Mouse (Mus musculus): ENCODE measurements at regions not wholly inside any gene's neighbourhood (a gene's known extent, or its start where the extent isn't known, plus 50 kb on each side); places are given as distances from the start of the nearest gene placed in this dataset.
A peak's percentile ranks its signal among the peaks of the same experiment; 100 is the strongest.
"Not testable (repeated sequence)": the region's sequence is repeated elsewhere in the genome, so short reads cannot be mapped to it uniquely, and the experiment has no call there.

DNA sequence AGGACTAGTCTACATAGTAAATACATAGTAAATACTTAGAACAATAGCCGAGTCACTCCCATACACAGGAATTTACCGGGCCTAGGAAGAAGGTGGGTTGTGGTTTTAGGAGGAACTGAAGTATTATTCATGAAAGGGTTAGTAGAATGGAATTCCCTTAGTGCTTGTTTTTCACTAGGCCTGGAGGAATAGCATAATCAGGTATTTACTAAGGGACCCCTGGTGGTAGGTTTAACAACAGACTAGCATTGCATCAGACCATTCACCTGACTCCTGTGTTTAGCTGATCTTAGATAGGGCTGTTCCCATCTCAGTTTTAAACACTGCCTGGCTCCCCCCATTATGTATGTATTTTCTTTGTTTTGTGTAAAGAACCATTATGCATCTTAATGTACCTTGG is 339.0 kb downstream of the Dync2h1 start:
- not testable (repeated sequence) for DNase-seq (ENCODE audit: low spot score)

DNA sequence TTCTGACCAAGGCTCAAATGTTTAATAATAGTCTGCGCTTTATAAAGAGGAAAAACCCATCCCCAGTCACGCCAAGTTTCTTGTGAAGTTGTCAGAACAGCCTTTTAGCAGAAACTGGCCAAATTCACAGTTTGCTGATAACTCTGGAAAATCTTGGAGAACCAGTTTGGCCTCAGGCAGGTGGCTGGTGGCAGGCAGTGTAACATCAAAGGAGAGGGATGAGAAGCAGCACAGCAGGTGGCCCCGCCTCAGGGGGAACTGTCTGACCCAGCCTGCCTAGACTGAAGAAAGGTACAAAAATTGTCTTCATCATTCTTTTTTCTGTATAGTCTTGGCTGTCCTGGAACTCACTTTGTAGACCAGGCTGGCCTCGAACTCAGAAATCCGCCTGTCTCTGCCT is 349.3 kb downstream of the Dync2h1 start:
- not testable (repeated sequence) for DNase-seq (ENCODE audit: low spot score)

DNA sequence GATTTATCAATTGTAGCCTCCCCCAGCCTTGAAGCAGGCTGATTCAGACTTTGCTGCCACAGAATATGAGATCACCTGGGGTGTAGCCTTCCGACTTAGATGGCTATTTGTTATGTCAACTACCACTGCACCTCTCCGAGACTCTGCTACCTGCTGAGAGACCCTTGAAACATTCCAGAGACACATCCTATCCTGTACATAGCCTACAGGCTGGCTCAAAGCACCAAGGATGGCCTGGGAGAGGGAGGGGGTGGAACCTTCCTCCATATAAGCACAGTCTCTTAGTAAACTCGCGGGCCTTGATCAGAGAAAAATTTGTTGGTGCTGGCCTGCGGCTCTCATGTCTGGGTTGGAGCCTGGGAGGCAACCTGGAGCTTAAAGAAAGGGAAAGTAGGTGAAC is 349.8 kb downstream of the Dync2h1 start:
- DNase-seq (ENCODE audit: low spot score), result no peak

DNA sequence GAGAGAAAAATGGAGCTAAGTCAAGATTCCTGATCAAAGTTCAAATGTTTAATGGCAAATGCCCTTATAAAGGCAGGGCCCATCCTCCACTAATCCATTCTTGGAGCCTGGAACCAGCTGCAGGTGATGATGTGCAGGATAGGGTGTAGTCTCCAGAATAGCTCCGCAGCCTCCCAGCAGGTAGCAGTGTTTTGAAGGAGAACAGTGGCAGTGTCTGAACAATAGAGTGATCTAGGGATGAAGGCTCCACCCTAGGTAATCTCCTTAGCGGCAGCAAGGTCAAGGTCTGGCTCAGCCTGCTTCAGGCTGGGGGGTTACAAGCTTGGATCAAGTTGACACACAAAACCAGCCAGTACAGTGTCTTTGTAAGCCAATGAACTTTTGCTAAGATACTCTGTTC is 351.4 kb downstream of the Dync2h1 start:
- no peak for DNase-seq (ENCODE audit: low spot score)

DNA sequence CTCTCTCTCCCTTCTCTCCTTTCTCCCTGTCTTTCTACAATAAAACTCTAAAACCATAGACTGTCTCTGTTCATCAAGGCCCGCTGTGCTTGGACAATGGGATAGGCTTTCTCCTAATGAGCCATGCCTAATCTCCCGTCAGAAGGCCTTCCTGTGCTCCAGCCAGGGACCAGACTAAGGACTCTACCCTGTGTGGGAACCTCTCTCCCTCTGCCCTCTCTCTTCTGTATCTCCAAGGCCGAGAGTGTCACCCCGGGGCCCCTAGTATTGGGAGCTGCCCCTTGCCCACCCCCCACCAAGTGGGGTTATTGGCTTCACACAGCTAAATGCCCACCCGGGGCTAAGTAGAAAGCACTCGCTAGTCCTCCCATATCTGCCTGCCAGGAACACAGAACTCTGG is 352.6 kb downstream of the Dync2h1 start:
- not testable (repeated sequence) for DNase-seq (ENCODE audit: low spot score)

DNA sequence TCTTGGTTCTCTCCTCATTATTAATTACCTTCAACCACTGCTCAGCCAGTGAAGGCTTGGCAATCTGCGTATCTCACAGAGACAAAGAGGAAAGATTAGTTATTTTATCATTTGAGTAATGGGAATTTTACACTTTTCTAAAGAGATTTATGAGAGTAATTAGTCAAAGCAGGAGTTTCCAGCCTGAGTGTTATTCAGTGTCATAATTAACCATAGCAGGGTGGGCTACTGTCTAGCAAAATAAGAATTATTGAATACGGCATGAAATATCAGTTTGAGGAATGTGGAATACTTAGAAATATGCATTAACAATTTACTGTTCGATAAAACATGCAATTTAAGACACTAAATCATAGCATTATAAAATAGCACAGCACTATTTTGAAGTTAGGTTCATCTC is 357.7 kb downstream of the Dync2h1 start:
- no peak for DNase-seq (ENCODE audit: low spot score)

DNA sequence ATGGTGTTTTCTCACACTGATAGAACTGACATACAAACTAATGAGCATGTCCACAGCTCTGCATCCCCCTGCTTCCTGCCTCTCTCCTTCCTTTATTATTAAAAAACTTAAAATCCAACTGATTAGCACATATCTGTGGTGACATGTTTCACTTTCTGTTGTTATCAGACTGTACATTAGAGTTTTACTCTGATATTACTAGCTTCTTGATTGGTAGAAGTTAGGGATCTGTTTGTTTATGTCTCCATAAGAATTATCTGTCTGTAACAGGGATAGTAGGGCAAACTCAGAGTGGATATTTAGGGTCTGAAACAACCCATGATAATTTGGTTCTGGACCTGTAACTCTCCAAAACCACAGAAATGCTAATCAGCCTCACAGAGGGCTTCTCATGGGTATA is 358.6 kb downstream of the Dync2h1 start:
- no peak for DNase-seq (ENCODE audit: low spot score)

DNA sequence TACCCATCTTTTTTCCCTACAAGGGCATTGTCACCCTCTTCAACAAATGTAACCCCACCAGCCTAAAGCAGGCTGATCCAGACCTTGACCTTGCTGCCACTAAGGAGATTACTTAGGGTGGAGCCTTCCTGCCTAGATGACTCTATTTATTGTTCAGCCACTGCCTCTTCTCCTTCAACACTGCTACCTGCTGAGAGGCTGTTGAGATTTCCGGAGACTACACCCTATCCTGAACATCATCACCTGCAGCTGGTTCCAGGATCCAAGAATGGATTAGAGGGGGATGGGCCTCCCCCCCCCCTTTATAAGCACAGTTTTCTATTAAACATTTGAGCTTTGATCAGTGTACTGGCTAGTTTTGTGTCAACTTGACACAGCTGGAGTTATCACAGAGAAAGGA is 360.3 kb downstream of the Dync2h1 start:
- not testable (repeated sequence) for DNase-seq (ENCODE audit: low spot score)

DNA sequence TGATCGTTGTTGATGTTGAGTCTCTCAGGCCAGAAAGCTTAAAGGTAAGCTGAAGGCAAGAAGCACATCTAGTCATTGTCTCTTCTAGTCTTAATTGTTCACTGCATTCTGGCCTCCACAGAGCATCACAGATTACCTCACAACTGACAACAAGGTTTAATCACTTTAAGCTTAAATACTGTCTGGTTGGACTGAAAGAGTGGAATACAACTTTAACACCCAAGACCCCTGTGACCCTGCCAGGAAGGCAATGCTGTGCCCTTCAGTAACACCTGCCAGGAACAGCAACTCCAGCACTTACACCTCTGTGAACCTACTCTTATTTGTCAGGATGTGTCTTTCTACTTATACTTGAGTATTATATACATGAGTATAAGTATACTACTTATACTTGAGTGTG is 360.7 kb downstream of the Dync2h1 start:
- DNase-seq (ENCODE audit: low spot score), result no peak

DNA sequence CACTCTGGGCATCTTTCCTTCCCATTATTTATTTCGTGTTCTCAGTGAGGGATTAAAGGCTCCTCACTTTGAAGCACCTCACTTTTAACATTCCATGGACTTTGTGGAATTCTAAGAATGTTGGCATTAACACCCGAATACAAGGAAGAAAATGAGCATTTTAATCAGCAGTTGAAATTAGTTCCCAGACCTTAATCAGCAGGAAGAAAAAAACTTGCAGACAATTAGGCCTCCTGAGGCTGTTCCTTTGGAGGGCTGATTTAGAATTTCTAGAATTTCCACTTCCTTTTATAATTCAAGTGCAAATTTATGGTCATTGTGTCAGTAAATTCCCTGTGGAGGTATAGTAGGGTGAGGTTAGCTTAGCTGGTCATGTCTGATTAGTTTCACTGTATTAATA is 407.6 kb downstream of the Dync2h1 start:
- DNase-seq (ENCODE audit: low spot score), result no peak

DNA sequence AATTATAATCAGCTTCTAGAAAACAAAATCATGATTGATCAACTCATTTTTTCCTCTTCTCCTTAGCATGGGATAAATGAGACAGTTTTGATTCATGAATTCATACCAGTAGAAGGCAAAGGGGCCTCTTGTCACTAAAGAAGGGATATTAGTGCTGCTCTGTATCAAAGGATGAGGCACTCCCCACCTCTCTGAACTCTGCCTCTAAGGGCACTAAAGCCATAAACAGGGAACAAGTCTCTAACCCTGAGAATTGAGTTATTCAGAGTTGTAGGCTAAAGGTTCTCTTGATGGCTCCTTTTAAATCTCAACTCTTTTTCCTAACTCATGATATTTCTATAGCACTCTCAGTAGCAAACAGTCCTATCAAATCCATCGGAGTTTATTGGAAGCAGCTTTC is 442.8 kb downstream of the Dync2h1 start:
- DNase-seq (ENCODE audit: low spot score), result no peak

DNA sequence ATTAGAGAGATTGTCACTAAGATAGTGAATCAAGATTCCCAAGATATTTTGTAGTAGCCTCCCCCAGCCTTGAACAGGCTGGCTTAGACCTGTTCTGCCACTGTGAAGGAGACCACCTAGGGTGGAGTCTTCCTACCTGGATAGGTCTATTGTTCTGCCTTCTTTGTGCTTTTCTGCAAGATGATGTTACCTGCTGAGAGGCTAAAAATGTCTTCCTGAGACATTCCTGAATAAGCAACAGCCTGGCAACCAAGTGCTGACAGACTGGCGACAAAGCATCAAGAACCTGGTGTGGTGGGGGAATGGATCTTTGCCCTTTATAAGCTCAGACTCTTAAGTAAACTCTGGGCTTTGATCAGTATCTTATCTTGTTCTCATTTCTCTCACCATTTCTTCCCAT is 447.8 kb downstream of the Dync2h1 start:
- no peak for DNase-seq (ENCODE audit: low spot score)

DNA sequence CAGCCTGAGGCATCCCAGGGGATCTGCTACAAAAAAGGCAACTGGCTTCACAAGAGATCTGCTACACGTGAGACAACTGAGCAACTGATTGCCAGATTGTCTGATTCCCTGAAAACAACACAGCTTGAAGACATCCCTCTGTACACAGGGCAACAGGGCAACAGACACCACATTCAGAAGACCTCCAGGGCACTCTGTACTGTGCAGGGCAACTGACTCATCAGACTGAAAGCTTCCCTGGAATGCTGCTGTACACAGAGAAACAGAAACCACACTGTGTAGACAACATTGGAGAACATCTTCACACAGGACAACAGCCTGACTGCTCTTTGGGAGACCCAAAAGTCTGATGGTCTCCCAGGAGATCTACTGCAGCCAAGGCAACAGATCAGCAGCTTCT is 456.8 kb upstream of the Ddi1 start:
- DNase-seq (ENCODE audit: low spot score), result no peak

DNA sequence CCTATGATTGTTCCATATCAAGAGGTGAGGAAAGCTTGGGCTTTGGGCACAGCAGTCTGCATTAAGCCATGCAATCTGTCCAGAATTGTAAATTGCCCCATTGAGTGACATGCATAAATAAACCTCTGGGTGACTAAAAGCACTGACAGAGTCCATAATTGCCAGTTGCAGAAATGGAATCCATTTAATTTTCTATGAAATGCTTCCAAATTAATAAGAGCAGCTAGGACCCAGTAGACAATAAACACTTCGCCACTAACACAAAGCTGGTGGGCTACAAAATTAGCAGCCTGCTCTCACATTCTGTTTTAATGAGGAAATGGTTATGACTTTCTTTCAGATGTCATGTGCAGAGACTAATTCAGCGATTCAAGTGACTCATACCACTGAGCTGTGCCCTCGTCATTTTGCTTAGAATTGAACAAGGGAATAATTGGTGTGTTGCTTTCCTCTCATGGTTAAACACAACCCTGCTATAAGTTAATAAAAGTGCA is 407.6 kb upstream of the Ddi1 start:
- no peak for DNase-seq (ENCODE audit: low spot score)

DNA sequence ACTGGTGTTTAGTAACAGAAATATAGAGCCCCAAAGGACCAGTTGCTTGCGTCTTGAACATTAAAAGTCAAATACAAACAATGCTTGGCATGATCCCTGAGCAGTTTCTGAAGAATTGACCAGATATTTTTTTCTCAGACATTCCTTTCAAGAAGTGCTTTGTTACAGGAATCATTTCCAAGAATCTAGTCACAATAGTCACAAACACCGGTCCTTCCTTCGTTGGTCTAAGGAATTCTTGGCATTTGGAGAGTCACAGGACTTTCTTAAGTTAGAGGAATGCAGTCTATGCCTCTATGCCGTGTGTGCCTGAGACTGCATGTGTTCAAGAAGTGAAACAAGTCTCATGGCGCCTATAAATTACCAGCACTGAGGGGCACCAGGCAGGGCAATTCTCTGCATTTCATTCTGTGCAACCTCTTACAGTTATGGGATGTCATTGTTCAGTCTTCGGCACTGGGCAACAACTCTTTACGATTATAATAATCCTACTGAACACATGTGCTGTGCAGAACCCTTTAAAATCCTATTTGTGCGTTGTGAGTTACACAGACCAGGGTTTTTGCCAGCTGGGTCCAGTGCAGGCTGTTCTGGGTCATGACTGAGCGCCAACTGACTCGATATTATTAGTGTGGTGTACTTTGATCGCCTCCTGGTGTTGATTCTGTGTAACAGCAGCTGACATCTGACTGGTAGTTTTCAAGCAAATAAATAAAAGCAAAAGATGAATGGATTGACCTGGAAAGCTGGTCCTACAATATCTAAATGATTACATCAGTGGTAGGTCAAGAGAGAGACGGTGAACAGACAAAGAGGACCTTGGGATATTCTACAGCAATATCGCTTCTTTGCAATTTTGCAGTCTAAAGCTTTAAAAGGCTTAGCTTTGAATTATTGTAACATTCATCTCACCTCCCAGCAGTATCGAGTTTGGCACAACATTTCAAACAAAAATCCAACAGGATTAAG is 398.6 kb upstream of the Ddi1 start:
- peak; percentile 64 for DNase-seq (ENCODE audit: low spot score)

DNA sequence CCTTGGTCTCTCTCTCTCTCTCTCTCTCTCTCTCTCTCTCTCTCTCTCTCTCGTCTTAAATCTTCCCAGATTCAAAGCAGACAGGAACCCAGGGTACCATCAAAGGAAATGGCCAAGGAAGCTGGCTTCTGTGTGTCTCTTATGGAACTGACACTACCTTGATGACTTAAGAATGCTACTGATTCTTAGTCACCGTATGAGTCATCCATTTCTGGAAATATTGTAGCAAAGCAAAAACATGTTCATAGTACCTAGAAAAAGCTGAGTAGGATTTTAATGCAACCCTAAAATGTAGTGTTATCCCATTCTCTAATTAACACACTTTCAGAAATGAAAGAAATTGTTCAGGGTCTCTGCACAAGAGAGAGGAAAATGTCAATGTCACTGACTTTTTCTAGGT is 396.0 kb upstream of the Ddi1 start:
- no peak for DNase-seq (ENCODE audit: low spot score)

DNA sequence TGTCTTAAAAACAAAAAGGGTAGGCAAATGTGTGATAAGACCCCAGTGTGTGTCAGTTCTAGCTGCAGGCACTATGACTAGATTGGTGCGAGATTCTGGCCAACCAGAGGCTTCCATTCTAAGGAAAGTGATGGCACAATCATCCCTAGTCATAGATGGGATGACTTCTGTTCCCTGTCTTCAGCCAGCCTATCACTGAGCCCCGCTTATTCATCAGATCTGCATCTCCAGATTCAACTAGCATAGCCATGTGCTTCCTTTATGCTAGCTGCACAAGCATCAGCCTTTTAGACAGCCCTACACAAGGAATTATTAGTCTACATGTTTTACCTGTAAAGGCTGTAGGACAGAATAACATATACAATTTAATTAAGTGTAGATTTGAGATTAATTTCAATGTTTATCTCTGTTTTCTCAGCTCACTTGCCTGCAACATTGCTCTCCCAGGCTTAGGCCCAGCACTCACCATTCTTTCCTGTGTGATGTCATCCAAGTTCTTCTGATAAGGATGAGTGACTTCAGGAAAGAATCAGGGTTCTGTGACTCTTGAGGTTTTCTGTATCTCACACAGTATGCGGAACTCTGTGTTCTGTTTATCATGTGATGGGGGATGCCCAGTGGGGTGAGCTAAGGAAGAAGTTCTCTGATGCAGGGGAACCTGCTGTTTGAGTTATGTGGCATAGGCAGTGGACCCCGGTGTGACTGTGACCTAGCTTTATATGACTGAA is 382.8 kb upstream of the Ddi1 start:
- no peak for DNase-seq (ENCODE audit: low spot score)

DNA sequence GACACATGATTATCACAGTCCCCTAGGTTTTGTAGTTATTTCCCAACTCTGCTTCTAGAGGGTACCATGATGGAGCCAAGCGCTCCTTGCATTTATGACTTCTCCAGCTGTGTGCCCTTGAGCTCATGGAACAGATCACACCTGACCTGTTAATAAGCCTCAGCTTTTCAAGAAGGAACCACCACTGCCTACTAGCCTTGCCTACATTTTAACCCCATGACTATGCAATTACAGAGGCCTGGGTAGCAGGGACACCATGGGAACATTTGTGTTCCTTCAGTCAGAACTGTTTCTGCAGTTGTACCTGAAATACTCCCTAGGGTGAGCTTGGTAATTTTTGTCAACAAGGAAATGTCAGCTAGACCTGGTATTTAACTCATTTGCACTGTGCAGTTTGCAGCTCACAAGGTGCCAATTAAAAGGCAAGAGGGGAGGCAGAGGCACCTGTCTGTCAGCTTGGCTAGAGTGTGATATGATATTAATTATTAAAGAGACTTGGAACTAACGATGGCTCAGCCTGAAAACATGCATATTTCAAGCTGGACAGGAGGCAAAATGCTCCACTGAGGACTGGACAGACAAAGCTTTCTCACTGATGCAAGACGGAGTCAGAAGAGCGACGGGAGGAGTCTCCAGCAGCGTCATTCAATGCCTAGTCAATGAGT is 382.1 kb upstream of the Ddi1 start:
- no peak for DNase-seq (ENCODE audit: low spot score)

DNA sequence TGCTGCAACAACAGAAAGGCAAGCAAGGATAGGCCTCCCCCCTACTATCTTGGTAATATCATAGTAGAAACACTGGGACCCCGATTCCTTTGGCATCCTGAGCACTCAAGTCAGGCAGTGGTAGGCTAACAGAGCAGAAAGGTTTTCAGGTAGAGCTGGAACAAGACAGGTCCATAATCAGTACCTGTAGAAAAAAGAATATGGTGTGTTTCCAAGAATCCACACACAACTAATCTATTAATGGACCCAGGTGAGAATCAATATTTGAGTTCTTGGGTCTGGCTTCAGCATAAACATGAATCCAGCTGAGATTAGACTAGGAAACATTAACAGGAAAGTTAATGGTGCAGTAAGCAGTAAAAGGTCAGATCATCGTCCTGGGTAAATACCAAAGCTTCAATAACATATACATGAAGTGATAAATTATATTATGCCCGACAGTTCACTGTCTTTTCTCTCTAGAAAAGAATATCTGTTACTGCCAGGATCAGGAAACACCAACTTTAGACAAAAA is 376.2 kb upstream of the Ddi1 start:
- no peak for DNase-seq (ENCODE audit: low spot score)

DNA sequence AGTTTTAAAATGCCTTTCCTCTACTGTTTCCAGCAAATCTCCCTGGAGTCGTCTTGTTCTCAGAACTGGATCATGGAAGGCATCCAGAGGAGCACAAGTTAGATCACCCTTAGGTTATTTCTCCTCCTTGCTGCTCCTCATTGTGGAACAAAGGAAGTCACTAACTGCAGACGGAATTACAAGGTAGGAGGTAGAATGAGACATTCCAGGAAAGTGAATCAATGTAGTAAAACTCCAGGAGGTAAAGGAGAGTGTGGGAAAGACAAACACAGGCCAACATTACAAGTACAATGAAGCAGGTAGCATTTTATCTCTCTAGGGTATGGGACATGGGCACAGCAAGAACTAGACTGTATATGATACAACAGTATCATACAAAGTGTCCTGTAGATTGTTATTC is 375.7 kb upstream of the Ddi1 start:
- DNase-seq (ENCODE audit: low spot score), result no peak

DNA sequence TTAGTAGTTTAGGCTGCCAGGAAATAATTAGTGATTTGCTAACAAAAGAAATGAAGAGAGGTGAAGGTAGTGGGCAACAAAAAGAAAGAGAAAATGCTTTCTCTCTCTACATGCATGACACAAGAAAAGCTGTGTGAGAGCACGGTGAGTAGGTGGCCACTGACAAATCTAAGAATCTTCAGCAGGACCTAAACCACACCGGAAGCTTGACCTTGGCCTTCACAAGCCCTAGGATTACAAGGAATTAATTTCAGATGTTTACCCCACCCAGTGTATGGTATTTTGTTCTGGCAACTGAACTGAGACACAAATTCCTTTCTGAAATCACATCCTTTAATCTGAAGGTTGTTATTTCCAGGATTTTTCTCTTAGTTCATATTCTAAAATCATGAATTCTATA is 347.5 kb upstream of the Ddi1 start:
- DNase-seq (ENCODE audit: low spot score), result no peak

DNA sequence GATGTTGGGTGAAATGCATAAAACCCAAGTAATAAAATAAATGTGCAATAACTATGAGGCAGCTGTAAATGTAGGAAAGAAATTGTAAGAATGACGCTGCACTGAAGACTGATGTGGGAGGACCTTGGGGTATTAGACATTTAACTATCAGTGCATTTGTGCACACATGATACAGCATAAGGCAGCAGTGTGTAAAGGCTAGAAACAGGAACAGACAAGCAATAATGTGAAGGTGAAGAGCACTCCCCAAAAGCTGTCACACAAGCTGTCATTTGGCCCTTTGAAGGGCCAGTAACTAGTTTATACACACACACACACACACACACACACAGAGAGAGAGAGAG is 339.6 kb upstream of the Ddi1 start:
- DNase-seq (ENCODE audit: low spot score), result no peak

Data from left cerebral cortex, adult 11 months (tissue).